Mouse (Mus musculus) inflammation-experienced regulatory T-cells, adult 6 months (primary cell): ENCODE results near the gene Xpot. TPM values are rescaled to one million over a fixed set of nuclear protein-coding genes. Genes with fewer than 3 reads are reported as not detected.

Experiments
- ATAC-seq: one replicate; pipeline ENCODE4 v1.8.0; 2017
- polyA plus RNA-seq, 3 experiments: library from polyadenylated mRNA; unstranded; fragments of 100-300 nt; shearing (Covaris generic); gene quantifications; one replicate each; pipeline ENCODE4 v1.2.1; 2017

The Xpot gene
- polyA plus RNA-seq, result 10 to 100 TPM; 12.6 to 20.3 (median 19.9) TPM

GRCm38 (mm10) chr10:121626186-121626882, at the start of gene Xpot:
TSS of gene Xpot (minus strand) at chr10:121626332.
- peak; percentile 93 for ATAC-seq

- no peak for ATAC-seq
These were observed 43.0 kb upstream of the Xpot start for GRCm38 (mm10) chr10:121669103-121669502.

- ATAC-seq, result no peak
These were observed 39.6 kb upstream of the Xpot start for GRCm38 (mm10) chr10:121665631-121666145.

- no peak for ATAC-seq
These were observed 37.5 kb upstream of the Xpot start for GRCm38 (mm10) chr10:121663599-121663998.

GRCm38 (mm10) chr10:121662711-121663110, 36.6 kb upstream of the Xpot start:
- no peak for ATAC-seq

- no peak for ATAC-seq
These were observed 29.8 kb upstream of the Xpot start for GRCm38 (mm10) chr10:121655907-121656306.

- ATAC-seq, result no peak
These were observed 26.9 kb upstream of the Xpot start for GRCm38 (mm10) chr10:121653079-121653478.

- no peak for ATAC-seq
These were observed 20.2 kb upstream of the Xpot start for GRCm38 (mm10) chr10:121646294-121646693.

GRCm38 (mm10) chr10:121642054-121642947, 16.2 kb upstream of the Xpot start:
- no peak for ATAC-seq

- ATAC-seq, result peak; percentile 24
These were observed 15.3 kb upstream of the Xpot start, which contains the start of gene D930020B18Rik for GRCm38 (mm10) chr10:121641272-121642053. TSS of gene D930020B18Rik (plus strand) at chr10:121641588.

GRCm38 (mm10) chr10:121640944-121641271, 14.8 kb upstream of the Xpot start:
- no peak for ATAC-seq

GRCm38 (mm10) chr10:121640150-121640930, 14.2 kb upstream of the Xpot start:
- ATAC-seq, result peak; percentile 81

- no peak for ATAC-seq
These were observed 13.4 kb upstream of the Xpot start for GRCm38 (mm10) chr10:121639573-121639972.

GRCm38 (mm10) chr10:121636276-121636675, 10.1 kb upstream of the Xpot start:
- ATAC-seq, result no peak

- no peak for ATAC-seq
These were observed 8.0 kb upstream of the Xpot start for GRCm38 (mm10) chr10:121634159-121634558.

GRCm38 (mm10) chr10:121628561-121629040, 2.5 kb upstream of the Xpot start:
- no peak for ATAC-seq

- ATAC-seq, result no peak
These were observed 1.2 kb upstream of the Xpot start for GRCm38 (mm10) chr10:121627216-121627852.

GRCm38 (mm10) chr10:121625407-121626185, 536 bp downstream of the Xpot start:
- peak; percentile 22 for ATAC-seq

GRCm38 (mm10) chr10:121625006-121625405, 1.1 kb downstream of the Xpot start:
- peak; percentile 1 for ATAC-seq

- ATAC-seq, result no peak
These were observed 2.5 kb downstream of the Xpot start for GRCm38 (mm10) chr10:121623670-121624069.
